Mouse (Mus musculus) cortical plate, adult 2 months (tissue): Measurements from ENCODE around the gene Trhr2. TPM values are rescaled to one million over a fixed set of nuclear protein-coding genes. Genes with fewer than 3 reads are reported as not detected.

ENCODE experiments used
- H3K27ac ChIP-seq: fragments of 200-500 bp; 2 replicates; pipeline ENCODE4 v1.5.1; 2012; ENCODE audit warnings: low read length, control low read depth, inconsistent platforms; ENCODE audit not compliant: insufficient read depth
- H3K4me1 ChIP-seq: fragments of 200-500 bp; 2 replicates; pipeline ENCODE4 v1.6.1; 2011; ENCODE audit warnings: low read length; ENCODE audit not compliant: control insufficient read depth, insufficient read depth
- H3K4me3 ChIP-seq: fragments of 200-500 bp; 2 replicates; pipeline ENCODE4 v1.5.1; 2011; ENCODE audit warnings: mild to moderate bottlenecking, low read length, control low read depth; ENCODE audit not compliant: insufficient read depth
- CTCF ChIP-seq: fragments of 200-500 bp; IDR thresholded peaks from 2 replicates; pipeline ENCODE4 v1.5.1; 2011; ENCODE audit warnings: mild to moderate bottlenecking, control low read depth, low read length; ENCODE audit not compliant: insufficient read depth; ENCODE audit errors: extremely low read depth
- POLR2A ChIP-seq: fragments of 200-500 bp; IDR thresholded peaks from 2 replicates; pipeline ENCODE4 v1.6.1; 2011; ENCODE audit warnings: mild to moderate bottlenecking, low read length, control low read depth; ENCODE audit not compliant: insufficient read depth; ENCODE audit errors: extremely low read depth
- polyA plus RNA-seq: library from polyadenylated mRNA; depleted of rRNA; stranded (reverse); fragments of >200 nt; gene quantifications from 2 replicates; pipeline ENCODE4 v1.2.3, GENCODE M21; 2012; rRNA removed

The Trhr2 gene
- polyA plus RNA-seq, 1 experiment, result 5.5 TPM

DNA sequence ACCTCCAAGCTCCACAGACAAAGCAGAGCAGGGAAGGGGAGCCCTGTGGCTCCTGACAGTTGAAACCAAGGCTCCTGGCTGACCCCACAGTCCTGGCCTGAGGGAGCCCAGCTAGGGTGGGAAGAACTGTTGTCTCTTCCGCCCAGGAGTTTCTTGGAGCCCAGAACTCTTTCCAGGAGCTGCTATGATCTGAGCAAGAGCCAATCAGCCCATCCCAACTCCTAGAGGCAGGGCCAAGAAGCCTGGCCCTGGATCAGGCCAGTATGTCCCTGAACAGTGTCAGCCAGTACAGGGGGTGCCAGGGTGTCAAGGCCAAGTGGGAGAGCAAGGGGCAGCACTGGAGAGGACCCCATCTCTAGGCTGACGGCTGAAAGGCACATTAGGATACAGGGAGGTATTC, 48.0 kb downstream of the Trhr2 start:
- Histone ChIP-seq H3K27ac (no peak overlapping the region), H3K4me3 (no peak overlapping the region), H3K4me1 (no peaks in the 10 kb centered on the region)
- TF ChIP-seq CTCF (no peak), POLR2A (no peak)

DNA sequence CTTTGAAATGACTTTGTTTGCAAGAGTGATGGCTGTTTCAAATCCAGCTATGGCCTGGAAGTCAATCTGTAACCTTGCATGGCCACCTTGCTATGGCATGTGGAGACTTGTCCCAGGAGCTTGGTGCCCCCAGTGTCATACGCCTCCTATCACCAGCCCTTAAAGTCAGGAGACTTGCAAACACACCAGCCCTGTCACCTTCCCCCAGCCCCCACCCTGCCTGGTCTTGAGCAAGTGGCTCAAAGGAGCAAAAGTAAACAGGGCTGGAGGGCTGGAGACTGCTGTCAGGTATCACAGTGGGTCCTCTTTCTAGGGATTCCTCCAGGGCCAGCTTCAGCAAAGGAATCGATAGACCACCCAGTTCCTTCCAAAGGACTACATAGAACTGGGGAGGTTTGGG, 49.4 kb downstream of the Trhr2 start:
- TF ChIP-seq POLR2A (no peak), CTCF (no peak)
- Histone ChIP-seq H3K27ac (no peak overlapping the region), H3K4me1 (no peaks in the 10 kb centered on the region), H3K4me3 (no peak overlapping the region)

DNA sequence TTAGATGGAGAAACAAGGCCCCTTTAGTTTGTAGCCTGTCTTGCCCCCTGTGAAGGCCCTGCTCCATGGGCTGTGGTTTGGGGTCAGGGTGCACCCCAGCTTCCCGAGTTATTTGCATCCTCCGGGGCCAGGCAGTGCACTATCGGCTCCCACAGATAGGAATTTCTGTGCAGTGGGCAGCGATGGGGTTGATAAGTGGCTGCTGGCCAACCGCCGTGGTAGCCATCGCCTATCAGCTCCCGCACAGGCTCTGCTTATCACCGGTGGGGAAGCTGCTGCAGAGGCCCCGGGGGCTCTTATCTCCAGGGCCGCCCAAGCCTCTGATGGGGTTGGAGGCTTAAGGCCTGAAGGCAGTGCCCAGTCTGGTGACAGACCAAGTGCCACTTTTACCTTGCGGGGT, 51.3 kb downstream of the Trhr2 start:
- no peak overlapping the region for H3K4me3 ChIP-seq
- no peak overlapping the region for H3K27ac ChIP-seq
- TF ChIP-seq POLR2A (no peak), CTCF (no peak)
- H3K4me1 ChIP-seq, result no peaks in the 10 kb centered on the region

DNA sequence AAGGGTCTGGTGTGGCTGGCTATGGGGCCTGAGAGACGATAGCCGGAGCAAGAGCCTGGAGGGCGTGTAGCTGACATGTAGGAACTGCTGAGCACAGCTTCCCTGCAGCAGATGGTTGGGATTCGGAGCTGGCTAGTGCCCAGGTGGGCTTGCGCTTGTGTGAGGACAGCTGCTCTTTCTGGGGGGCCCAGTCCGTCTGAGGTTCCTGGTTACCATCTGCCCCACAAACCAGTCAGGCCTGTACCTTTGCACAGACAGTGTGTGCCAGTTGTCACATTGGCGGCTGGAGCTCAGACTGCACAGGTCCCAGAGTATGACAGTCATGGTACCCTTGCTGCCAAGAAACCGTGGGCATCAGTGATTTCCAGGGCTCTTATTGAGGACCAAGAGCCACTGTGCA, 52.7 kb downstream of the Trhr2 start:
- TF ChIP-seq POLR2A (no peak), CTCF (no peak)
- Histone ChIP-seq H3K4me3 (no peak overlapping the region), H3K4me1 (no peaks in the 10 kb centered on the region), H3K27ac (no peak overlapping the region)

Other genes with a start within 250 kb of the Trhr2 start
- 32.1 and 39.0 TPM in 2 replicates for gene Zfpm1, start 78.6 kb downstream of the Trhr2 start, polyA plus RNA-seq
- 33.0 and 33.6 TPM in 2 replicates for gene Zc3h18, start 15.9 kb upstream of the Trhr2 start, polyA plus RNA-seq
- gene Il17c, start 61.3 kb upstream of the Trhr2 start, polyA plus RNA-seq, result 0.21 and 0.36 TPM in 2 replicates
- 19.3 and 19.8 TPM in 2 replicates for gene Cyba, start 72.2 kb upstream of the Trhr2 start, polyA plus RNA-seq
- gene Mvd, start 82.7 kb upstream of the Trhr2 start, polyA plus RNA-seq, result 36.6 and 42.7 TPM in 2 replicates
- gene Snai3, start 100.0 kb upstream of the Trhr2 start, polyA plus RNA-seq, result 0.93 and 1.2 TPM in 2 replicates
- 68.2 and 76.8 TPM in 2 replicates for gene Rnf166, start 115.3 kb upstream of the Trhr2 start, polyA plus RNA-seq
- 43.5 and 43.6 TPM in 2 replicates for gene Ctu2, start 115.4 kb upstream of the Trhr2 start, polyA plus RNA-seq
- gene Piezo1, start 190.6 kb upstream of the Trhr2 start, polyA plus RNA-seq, result 7.6 and 7.7 TPM in 2 replicates
- 2.8 and 3.2 TPM in 2 replicates for gene Cdt1, start 207.3 kb upstream of the Trhr2 start, polyA plus RNA-seq
- 60.1 and 61.0 TPM in 2 replicates for gene Aprt, start 216.2 kb upstream of the Trhr2 start, polyA plus RNA-seq